Mouse (Mus musculus): ENCODE results near the gene Yjefn3. TPM values are rescaled to one million over a fixed set of nuclear protein-coding genes. Genes with fewer than 3 reads are reported as not detected.

The Yjefn3 gene
- polyA plus RNA-seq, 1 experiment from 2014 or later, result 5.0 TPM

DNA sequence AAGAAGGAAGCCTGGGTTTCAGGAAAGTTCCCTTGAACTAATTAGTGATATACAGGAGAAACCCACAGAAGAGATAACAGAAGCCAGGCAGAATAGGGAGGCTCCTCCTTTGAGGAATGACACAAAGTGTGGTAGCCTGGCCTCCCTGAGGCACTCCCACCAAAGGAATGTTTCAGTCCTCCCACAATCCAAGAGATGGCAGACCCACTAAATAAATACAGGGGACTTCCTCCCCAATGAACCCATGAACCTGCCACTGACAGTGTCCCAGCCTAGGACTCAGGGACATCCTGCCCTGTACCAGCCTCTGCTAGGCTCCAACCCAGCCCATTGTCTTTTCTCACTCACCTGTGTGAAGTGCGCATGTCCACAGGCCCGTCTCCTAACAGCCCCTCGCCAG is 32.9 kb upstream of the Yjefn3 start:
- WGBS, result 77% methylated on average over 3 of the region's 3 CpGs
- no peak overlapping the region for H3K9ac ChIP-seq (ENCODE audit: low read length)
- H3K27ac ChIP-seq (ENCODE audit: low read depth), result 0 out of 2 replicates have a peak overlapping the region, but pooled peaks have one; percentile 57
- ATAC-seq (replicated peaks; ENCODE audit: low FRiP score, low TSS enrichment, low read depth) (peak; percentile 34; the same call in 1 of the 2 replicates), DNase-seq (ENCODE audit: low spot score) (no peak)
- no peak overlapping the region for H3K4me2 ChIP-seq (ENCODE audit: low read length)
- H3K27me3 ChIP-seq (replicated peaks; ENCODE audit: control insufficient read depth, insufficient read depth, low read length), result no peaks in the 10 kb centered on the region
- no peaks in the 10 kb centered on the region for H3K9me3 ChIP-seq (ENCODE audit: control insufficient read depth, low read length)
- peaks cover 23% of the 10 kb centered on the region for H3K4me1 ChIP-seq (replicated peaks; ENCODE audit: control insufficient read depth, insufficient read depth, low read length)
- H3K4me3 ChIP-seq (ENCODE audit: low read depth, low read length), result no peak overlapping the region
- H3K36me3 ChIP-seq (ENCODE audit: control insufficient read depth, insufficient read depth, low read length), result peaks cover 18% of the 10 kb centered on the region

DNA sequence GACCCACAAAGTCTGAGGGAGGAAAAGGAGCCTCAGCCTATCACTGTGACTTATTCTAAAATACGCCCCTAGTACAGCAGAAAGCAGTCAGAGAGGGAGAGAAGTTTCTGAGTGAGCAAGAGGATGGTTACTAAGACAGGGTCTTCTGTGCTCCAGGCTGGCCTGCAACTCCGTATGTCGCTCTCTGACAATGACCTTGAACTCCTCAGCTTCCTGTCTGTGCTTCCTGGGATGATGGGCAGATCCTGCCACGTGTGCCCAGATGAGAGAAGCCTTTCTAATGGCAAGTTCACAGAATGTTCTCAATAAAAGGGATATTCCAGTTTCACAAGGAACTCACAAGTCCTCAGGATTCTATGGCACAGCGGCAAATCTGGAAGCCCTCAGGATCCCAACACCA is 32.1 kb upstream of the Yjefn3 start:
- peaks cover 18% of the 10 kb centered on the region for H3K36me3 ChIP-seq (ENCODE audit: control insufficient read depth, insufficient read depth, low read length)
- no peaks in the 10 kb centered on the region for H3K9me3 ChIP-seq (ENCODE audit: control insufficient read depth, low read length)
- H3K4me2 ChIP-seq (ENCODE audit: low read length), result no peak overlapping the region
- WGBS, result 85% methylated on average over 5 of the region's 5 CpGs
- no peak overlapping the region for H3K27ac ChIP-seq (ENCODE audit: low read depth)
- H3K27me3 ChIP-seq (replicated peaks; ENCODE audit: control insufficient read depth, insufficient read depth, low read length), result no peaks in the 10 kb centered on the region
- ATAC-seq (replicated peaks; ENCODE audit: low FRiP score, low TSS enrichment, low read depth) (no peak), DNase-seq (ENCODE audit: low spot score) (no peak)
- no peak overlapping the region for H3K9ac ChIP-seq (ENCODE audit: low read length)
- peaks cover 16% of the 10 kb centered on the region for H3K4me1 ChIP-seq (replicated peaks; ENCODE audit: control insufficient read depth, insufficient read depth, low read length)
- H3K4me3 ChIP-seq (ENCODE audit: low read depth, low read length), result no peak overlapping the region

DNA sequence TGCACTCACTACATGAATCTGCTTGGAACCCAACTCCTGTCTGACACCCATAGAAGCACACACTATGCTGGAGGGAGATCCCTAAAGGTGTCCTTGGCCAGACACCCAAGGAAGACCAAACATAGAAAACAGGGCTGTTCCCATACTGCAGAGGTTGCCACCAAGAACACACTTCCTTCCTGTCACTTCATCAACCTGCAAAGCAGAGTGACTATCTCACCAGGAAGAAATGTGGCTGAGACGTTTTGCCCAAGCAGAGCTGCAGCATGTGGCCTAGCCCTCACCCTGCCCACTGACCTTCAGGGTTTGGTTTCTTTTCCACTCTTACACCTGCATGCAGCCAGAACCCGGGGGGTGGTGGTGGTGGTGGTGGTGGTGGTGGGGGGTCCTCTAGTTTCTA is 31.3 kb upstream of the Yjefn3 start:
- no peak overlapping the region for H3K4me2 ChIP-seq (ENCODE audit: low read length)
- WGBS, result 77% methylated on average over 2 of the region's 2 CpGs
- H3K36me3 ChIP-seq (ENCODE audit: control insufficient read depth, insufficient read depth, low read length), result peaks cover 18% of the 10 kb centered on the region
- H3K9ac ChIP-seq (ENCODE audit: low read length), result no peak overlapping the region
- H3K9me3 ChIP-seq (ENCODE audit: control insufficient read depth, low read length), result no peaks in the 10 kb centered on the region
- no peaks in the 10 kb centered on the region for H3K27me3 ChIP-seq (replicated peaks; ENCODE audit: control insufficient read depth, insufficient read depth, low read length)
- no peak overlapping the region for H3K27ac ChIP-seq (ENCODE audit: low read depth)
- ATAC-seq (replicated peaks; ENCODE audit: low FRiP score, low TSS enrichment, low read depth) (no peak), DNase-seq (ENCODE audit: low spot score) (no peak)
- peaks cover 16% of the 10 kb centered on the region for H3K4me1 ChIP-seq (replicated peaks; ENCODE audit: control insufficient read depth, insufficient read depth, low read length)
- no peak overlapping the region for H3K4me3 ChIP-seq (ENCODE audit: low read depth, low read length)

DNA sequence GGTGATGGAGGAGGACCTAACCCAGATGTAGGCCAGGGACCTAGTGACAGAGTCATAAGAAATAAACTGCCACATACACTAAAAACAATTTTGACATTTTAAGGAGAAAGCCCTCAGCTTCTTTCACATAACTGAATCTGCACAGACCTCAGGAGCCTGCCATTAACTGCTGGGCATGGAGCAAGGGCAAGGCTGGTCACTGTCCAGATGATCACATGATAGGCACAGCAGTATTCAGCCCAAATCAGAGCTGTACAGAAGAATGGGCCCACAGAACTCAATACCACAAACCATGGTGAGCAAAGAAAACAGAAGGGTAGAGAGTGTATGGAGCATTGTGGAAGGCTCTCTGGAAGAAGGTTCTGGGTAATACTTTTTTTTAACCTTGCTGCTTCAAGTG is 24.4 kb upstream of the Yjefn3 start:
- Histone ChIP-seq H3K36me3 (ENCODE audit: control insufficient read depth, insufficient read depth, low read length) (peaks cover 4% of the 10 kb centered on the region; the same call in 1 of the 2 replicates), H3K4me2 (ENCODE audit: low read length) (no peak overlapping the region), H3K4me3 (ENCODE audit: low read depth, low read length) (no peak overlapping the region), H3K9me3 (ENCODE audit: control insufficient read depth, low read length) (no peaks in the 10 kb centered on the region), H3K27me3 (replicated peaks; ENCODE audit: control insufficient read depth, insufficient read depth, low read length) (no peaks in the 10 kb centered on the region), H3K27ac (ENCODE audit: low read depth) (no peak overlapping the region), H3K9ac (ENCODE audit: low read length) (no peak overlapping the region), H3K4me1 (replicated peaks; ENCODE audit: control insufficient read depth, insufficient read depth, low read length) (no peaks in the 10 kb centered on the region)
- ATAC-seq (replicated peaks; ENCODE audit: low FRiP score, low TSS enrichment, low read depth) (no peak), DNase-seq (ENCODE audit: low spot score) (no peak)

DNA sequence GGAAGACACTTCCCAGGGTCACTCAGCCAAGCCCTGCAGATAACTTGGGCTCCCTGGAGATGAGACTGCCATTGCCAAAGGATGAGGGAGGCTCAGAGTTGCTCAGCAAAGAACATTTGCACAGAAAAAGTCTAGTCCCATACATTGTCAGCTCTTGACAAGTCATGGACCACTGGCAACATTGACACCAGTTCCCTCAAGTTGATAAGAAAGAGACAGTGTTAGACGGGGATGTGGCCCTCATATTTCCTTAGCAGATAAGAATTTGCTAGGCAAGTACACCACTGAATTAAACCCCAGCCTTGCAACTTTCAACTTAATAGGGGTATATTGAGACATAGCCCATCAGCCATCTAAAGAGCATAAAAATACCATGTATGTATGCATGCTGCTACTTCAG is 21.5 kb upstream of the Yjefn3 start:
- Histone ChIP-seq H3K9me3 (ENCODE audit: control insufficient read depth, low read length) (no peaks in the 10 kb centered on the region), H3K4me3 (ENCODE audit: low read depth, low read length) (no peak overlapping the region), H3K27ac (ENCODE audit: low read depth) (no peak overlapping the region), H3K4me2 (ENCODE audit: low read length) (no peak overlapping the region), H3K4me1 (replicated peaks; ENCODE audit: control insufficient read depth, insufficient read depth, low read length) (peaks cover 11% of the 10 kb centered on the region), H3K9ac (ENCODE audit: low read length) (no peak overlapping the region), H3K36me3 (ENCODE audit: control insufficient read depth, insufficient read depth, low read length) (peaks cover 4% of the 10 kb centered on the region; the same call in 1 of the 2 replicates), H3K27me3 (replicated peaks; ENCODE audit: control insufficient read depth, insufficient read depth, low read length) (no peaks in the 10 kb centered on the region)
- no peak for DNase-seq (ENCODE audit: low spot score)
- no peak for ATAC-seq (replicated peaks; ENCODE audit: low FRiP score, low TSS enrichment, low read depth)
- 78% methylated on average over 1 of the region's 1 CpGs for WGBS

DNA sequence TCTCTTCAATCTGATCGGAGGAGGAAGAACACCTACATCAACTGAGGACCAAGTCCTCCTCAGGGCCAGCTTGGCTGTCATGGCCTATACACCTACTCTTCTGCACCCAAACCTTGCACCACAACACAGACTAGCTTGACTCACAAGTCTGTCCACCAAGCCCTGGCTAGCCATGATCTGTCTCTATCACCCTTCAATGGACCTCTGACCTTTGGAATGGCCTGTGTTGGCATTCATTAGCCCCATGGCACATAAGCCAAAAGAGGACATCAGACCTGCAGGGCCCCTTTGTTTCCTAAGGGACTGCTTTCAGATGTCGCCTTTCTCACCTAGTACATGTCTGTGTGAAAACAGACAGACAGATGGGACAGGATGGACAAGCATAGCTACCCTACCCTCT is 18.6 kb upstream of the Yjefn3 start:
- DNase-seq (ENCODE audit: low spot score), result no peak
- Histone ChIP-seq H3K9me3 (ENCODE audit: control insufficient read depth, low read length) (no peaks in the 10 kb centered on the region), H3K27me3 (replicated peaks; ENCODE audit: control insufficient read depth, insufficient read depth, low read length) (no peaks in the 10 kb centered on the region), H3K4me3 (ENCODE audit: low read depth, low read length) (no peak overlapping the region), H3K9ac (ENCODE audit: low read length) (no peak overlapping the region), H3K4me2 (ENCODE audit: low read length) (no peak overlapping the region), H3K4me1 (replicated peaks; ENCODE audit: control insufficient read depth, insufficient read depth, low read length) (peaks cover 11% of the 10 kb centered on the region), H3K36me3 (ENCODE audit: control insufficient read depth, insufficient read depth, low read length) (peaks cover 20% of the 10 kb centered on the region), H3K27ac (ENCODE audit: low read depth) (peak overlapping the region; percentile 47; the same call in 1 of the 2 replicates)
- ATAC-seq (replicated peaks; ENCODE audit: low FRiP score, low TSS enrichment, low read depth), result no peak
- 80% methylated on average over 2 of the region's 2 CpGs for WGBS

- peak overlapping the region; percentile 47 for H3K27ac ChIP-seq (ENCODE audit: low read depth)
- DNase-seq (ENCODE audit: low spot score) (no peak), ATAC-seq (replicated peaks; ENCODE audit: low FRiP score, low TSS enrichment, low read depth) (peak; percentile 59; the same call in 1 of the 2 replicates)
- H3K36me3 ChIP-seq (ENCODE audit: control insufficient read depth, insufficient read depth, low read length), result peaks cover 26% of the 10 kb centered on the region
- no peak overlapping the region for H3K4me2 ChIP-seq (ENCODE audit: low read length)
- no peak overlapping the region for H3K9ac ChIP-seq (ENCODE audit: low read length)
- H3K4me1 ChIP-seq (replicated peaks; ENCODE audit: control insufficient read depth, insufficient read depth, low read length), result peaks cover 11% of the 10 kb centered on the region
- 42% methylated on average over 11 of the region's 11 CpGs for WGBS
- no peaks in the 10 kb centered on the region for H3K27me3 ChIP-seq (replicated peaks; ENCODE audit: control insufficient read depth, insufficient read depth, low read length)
- H3K4me3 ChIP-seq (ENCODE audit: low read depth, low read length), result no peak overlapping the region
- H3K9me3 ChIP-seq (ENCODE audit: control insufficient read depth, low read length), result no peaks in the 10 kb centered on the region
Measured at GRCm38 (mm10) chr8:69919876-69920662, 17.6 kb upstream of the Yjefn3 start.

- 78% methylated on average over 1 of the region's 1 CpGs for WGBS
- DNase-seq (ENCODE audit: low spot score) (peak; percentile 88), ATAC-seq (replicated peaks; ENCODE audit: low FRiP score, low TSS enrichment, low read depth) (peak; percentile 33; the same call in 1 of the 2 replicates)
- no peak overlapping the region for H3K4me3 ChIP-seq (ENCODE audit: low read depth, low read length)
- no peak overlapping the region for H3K4me2 ChIP-seq (ENCODE audit: low read length)
- peak overlapping the region; percentile 9; the same call in 1 of the 2 replicates for H3K27ac ChIP-seq (ENCODE audit: low read depth)
- peaks cover 37% of the 10 kb centered on the region for H3K36me3 ChIP-seq (ENCODE audit: control insufficient read depth, insufficient read depth, low read length)
- H3K27me3 ChIP-seq (replicated peaks; ENCODE audit: control insufficient read depth, insufficient read depth, low read length), result no peaks in the 10 kb centered on the region
- H3K9me3 ChIP-seq (ENCODE audit: control insufficient read depth, low read length), result no peaks in the 10 kb centered on the region
- H3K4me1 ChIP-seq (replicated peaks; ENCODE audit: control insufficient read depth, insufficient read depth, low read length), result peaks cover 11% of the 10 kb centered on the region
- H3K9ac ChIP-seq (ENCODE audit: low read length), result no peak overlapping the region
Measured at GRCm38 (mm10) chr8:69919010-69919409, 16.5 kb upstream of the Yjefn3 start.

DNA sequence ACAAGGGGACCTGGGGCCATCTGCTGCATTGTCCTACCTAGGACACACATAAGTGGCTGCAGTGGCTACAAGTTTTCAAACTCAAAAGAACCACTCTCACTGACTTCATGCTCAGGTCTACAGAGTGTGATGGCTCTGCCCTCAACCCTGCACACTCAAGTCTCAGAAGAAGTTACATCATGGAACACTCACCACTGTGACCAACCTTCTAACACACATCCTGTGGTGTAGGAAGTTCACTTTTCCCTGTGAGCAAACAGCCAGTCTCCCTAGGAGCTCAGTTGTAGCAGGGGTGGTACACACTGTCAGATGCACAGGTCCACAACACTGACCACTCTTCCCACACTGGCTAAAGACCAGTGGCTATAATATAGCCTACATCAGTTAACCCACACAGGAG is 16.0 kb upstream of the Yjefn3 start:
- no peaks in the 10 kb centered on the region for H3K9me3 ChIP-seq (ENCODE audit: control insufficient read depth, low read length)
- H3K9ac ChIP-seq (ENCODE audit: low read length), result no peak overlapping the region
- no peak for ATAC-seq (replicated peaks; ENCODE audit: low FRiP score, low TSS enrichment, low read depth)
- H3K4me3 ChIP-seq (ENCODE audit: low read depth, low read length), result no peak overlapping the region
- DNase-seq (ENCODE audit: low spot score), result no peak
- H3K4me1 ChIP-seq (replicated peaks; ENCODE audit: control insufficient read depth, insufficient read depth, low read length), result peaks cover 11% of the 10 kb centered on the region
- H3K36me3 ChIP-seq (ENCODE audit: control insufficient read depth, insufficient read depth, low read length), result peaks cover 42% of the 10 kb centered on the region
- no peaks in the 10 kb centered on the region for H3K27me3 ChIP-seq (replicated peaks; ENCODE audit: control insufficient read depth, insufficient read depth, low read length)
- H3K4me2 ChIP-seq (ENCODE audit: low read length), result no peak overlapping the region
- no peak overlapping the region for H3K27ac ChIP-seq (ENCODE audit: low read depth)
